Mouse (Mus musculus) cerebellum, adult 18-20 months (tissue): ENCODE data around the gene Kctd11.

Source experiments
- DNase-seq, 2 experiments: peaks; one replicate each; pipeline ENCODE4 v3.0.0; 2021

Gene Kctd11

DNA sequence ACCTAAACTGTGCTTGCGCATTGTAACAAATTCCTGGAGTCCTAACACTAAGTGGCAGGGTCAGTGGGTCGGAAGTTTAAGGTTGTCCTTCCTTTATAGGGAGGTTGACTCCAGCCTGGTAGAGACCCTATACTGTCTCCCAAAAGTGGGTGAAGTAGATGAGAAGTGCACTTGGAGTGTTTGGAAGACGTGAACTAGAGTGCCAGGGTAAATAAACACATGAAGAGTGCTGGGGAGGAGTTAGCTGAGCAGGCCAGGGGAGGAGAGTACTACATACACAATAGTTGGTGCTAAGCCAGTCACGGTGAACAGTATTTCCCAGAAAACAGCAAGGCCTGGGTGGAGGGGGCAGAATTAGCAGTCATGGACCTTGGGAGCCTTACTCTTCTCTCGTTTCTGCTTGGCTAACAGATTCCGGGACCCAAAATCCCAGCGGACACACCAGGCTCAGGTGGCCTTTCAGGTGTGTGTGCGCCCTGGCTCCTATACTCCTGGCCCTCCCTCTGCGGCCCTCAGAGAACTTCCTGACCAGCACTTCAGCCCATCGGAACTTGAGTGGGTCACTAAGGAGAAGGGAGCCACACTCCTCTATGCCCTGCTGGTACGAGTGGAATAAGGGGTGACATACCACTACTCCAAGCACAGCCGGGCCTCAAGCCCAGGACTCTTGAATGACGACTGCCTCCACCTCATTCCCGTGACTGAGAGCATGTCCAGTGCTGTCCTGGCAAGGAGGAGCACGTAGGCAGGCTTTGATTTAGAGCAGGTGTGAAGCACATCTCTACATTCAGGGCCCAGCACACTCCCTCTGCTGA is 31.7 kb upstream of the Kctd11 start:
- DNase-seq = no peak

GRCm38 (mm10) chr11:69911701-69912100 is 30.5 kb upstream of the Kctd11 start:
- no peak for DNase-seq

- no peak for DNase-seq
These were observed 29.8 kb upstream of the Kctd11 start for GRCm38 (mm10) chr11:69910781-69911560.

DNA sequence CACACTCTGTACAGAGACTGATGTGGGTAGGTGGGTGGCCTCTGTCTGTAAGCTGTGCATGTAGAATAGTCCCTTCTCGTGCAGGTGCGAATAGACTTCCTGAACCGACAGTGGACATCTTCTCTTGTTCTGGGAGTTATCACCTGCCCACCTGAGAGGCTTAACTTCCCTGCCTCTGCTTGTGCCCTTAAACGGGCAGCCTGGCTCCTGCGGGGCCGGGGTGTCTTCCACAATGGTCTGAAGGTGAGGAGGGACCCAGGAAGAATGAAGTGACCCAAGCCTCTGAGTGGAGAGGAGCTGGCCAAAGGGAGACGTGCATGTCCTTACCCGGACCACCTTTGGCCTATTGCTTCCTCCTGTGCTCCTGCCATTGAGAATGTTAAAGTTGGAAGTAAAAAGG is 29.0 kb upstream of the Kctd11 start:
- no peak for DNase-seq

- DNase-seq = no peak
These were observed 28.0 kb upstream of the Kctd11 start for GRCm38 (mm10) chr11:69909174-69909573.

DNA sequence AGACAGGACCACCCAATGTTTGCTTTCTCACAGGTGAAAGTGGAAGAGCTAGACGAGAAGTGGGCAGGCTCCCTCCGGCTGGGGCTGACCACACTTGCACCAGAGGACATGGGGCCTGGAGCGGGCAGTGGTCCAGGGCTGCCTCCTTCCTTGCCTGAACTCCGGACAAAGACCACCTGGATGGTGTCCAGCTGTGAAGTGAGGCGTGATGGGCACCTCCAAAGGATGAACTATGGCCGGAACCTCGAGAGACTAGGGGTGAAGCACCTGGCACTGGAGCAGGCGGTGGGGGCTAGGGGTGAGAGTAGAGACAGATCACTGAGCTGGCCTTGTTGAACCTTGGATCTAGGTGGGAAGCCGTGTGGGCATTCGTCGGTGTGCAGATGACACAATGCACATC is 27.4 kb upstream of the Kctd11 start:
- DNase-seq = no peak

DNA sequence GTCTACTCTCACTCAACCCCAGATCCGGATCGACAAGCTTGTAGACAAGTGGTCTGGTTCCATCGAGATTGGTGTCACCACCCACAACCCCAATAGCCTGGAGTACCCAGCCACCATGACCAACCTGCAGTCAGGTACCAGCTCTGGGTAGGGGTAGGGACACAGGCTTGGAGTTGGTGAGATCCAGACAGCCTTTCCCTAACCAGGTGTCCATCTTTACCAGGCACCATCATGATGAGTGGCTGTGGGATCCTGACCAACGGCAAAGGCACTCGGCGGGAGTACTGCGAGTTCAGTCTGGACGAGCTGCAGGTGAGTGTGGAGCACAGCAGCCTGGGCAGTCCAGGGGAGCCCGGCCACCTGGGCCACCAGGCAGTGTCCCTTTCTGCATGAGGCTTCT is 23.1 kb upstream of the Kctd11 start:
- no peak for DNase-seq

GRCm38 (mm10) chr11:69902972-69903371 is 21.8 kb upstream of the Kctd11 start:
- DNase-seq = no peak

DNA sequence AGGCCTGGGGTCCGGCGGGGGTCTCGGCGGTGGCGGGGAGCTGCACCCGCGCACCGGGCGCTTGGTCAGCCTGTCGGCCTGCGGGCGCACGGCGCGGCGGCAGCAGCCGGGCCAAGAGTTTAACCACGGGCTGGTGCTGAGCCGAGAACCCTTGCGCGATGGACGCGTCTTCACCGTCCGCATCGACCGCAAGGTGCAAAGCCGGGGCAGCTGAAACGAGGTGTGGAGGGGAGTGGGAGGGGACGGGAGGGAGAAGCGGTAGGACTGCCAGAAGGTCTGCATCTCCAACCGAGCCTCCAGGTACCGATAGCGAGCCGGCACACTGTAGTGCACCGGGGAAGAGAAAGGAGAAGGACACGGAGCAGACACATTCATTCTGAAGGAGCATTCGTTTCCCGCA is 20.8 kb upstream of the Kctd11 start:
- DNase-seq = peak in 1 of 2 experiments; percentile 30

DNA sequence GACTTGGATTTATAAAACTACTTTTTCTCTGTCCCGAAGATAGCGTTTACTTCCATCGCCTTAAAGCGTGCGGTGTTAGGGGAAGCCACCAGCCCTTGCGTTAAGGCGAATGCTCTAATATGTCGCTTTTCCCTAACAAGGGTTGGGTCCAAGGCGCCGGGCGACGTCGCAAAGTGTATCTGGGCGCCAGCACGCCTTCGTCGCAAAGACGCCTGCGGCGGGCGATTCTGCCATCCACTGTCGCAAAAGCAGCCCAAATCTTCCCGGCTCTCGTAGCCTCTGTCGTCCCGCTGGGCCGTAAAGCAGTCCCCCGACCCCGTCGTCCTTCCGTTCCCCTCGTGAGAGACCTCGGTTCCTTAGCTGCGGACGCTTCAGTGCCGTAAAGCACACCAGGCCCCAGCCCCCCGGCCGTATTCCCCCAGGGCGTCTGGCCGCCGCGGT is 20.2 kb upstream of the Kctd11 start:
- peak; percentile 94 to 95 for DNase-seq

GRCm38 (mm10) chr11:69900471-69901405 is 19.5 kb upstream of the Kctd11 start, which contains the start of the genes 2810408A11Rik and Neurl4:
2810408A11Rik (minus strand) TSS chr11:69900987.
Neurl4 (plus strand) TSS chr11:69901072.
- peak; percentile 85 to 94 for DNase-seq

DNA sequence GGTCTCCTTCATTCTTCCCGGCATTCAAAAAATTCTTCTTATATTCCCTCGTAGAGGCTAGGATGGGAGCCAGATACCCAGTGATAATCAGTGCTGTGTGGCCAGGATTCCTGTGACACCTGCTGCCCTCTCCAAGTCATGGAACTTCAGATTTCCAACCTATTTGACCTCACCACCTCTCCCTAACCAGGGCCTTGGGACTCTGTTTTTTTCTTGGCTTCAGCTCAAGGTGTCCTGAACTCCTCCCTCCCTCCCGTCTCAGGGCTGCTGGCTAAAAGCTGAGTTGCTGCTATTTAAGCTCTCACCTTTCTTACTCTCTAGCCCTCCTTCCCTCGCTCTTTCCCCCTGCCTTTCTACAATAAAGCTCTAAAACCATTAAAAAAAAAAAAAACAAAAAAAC is 18.7 kb upstream of the Kctd11 start:
- no peak for DNase-seq

GRCm38 (mm10) chr11:69895291-69895690 is 14.1 kb upstream of the Kctd11 start, which contains the start of gene Acap1:
Acap1 (minus strand) TSS chr11:69895539.
- no peak for DNase-seq

- no peak for DNase-seq
These were observed 13.5 kb upstream of the Kctd11 start for GRCm38 (mm10) chr11:69894671-69895070.

GRCm38 (mm10) chr11:69891482-69891881 is 10.3 kb upstream of the Kctd11 start:
- no peak for DNase-seq

DNA sequence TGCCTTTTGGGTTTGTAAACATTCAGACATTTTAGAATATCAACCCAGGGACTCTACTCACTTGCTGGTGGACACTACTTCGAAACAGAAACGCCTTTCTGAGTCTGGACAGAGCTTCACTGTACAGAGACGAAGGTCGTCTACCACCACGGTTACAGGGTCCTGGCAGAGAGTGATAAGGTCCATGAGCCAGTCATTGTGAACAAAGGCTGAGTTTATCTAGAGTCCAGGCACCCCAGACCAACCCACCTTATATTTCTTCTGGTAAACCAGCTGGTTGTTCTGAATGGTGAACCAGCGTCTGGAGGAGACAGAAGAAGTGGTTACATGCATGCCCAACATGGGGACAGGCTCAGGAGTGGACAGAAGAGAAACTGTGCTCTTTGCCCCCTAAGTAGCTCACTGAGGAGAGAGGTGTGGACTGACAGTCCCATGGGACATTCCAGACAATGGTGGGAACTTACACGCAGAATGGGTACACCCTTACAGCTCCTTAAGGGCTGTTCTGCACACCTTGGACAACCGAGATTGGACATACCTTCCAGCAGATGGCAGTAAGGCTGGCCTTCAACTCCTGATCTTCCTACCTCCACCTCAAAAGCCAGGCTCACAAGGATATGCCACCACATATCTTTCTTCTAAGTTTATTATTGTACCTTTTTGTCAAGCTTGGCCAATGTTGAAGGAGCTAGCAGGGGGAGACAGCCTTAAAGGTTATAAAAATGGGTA is 5.9 kb upstream of the Kctd11 start:
- no peak for DNase-seq

DNA sequence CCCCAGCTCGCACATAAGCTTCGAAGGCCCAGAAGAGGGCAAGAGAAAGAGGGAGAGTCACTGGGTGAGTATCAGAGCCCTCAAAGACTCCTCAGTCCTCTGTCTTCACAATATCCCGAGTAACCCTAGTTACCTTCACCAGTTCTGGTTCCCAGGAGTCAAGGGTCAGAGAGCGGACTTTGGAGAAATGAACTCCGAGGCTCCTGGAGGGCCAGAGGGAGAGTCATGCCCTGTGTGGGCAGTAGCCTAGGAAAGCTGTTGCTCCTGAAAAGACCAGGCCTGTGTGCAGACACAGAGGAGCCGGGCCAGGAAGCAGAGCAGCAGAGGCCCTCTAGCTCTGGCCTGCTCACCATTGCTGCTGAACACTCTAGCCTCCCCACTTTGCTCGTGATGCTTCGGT is 3.5 kb upstream of the Kctd11 start:
- no peak for DNase-seq

GRCm38 (mm10) chr11:69884240-69884639 is 3.0 kb upstream of the Kctd11 start:
- DNase-seq = no peak

DNA sequence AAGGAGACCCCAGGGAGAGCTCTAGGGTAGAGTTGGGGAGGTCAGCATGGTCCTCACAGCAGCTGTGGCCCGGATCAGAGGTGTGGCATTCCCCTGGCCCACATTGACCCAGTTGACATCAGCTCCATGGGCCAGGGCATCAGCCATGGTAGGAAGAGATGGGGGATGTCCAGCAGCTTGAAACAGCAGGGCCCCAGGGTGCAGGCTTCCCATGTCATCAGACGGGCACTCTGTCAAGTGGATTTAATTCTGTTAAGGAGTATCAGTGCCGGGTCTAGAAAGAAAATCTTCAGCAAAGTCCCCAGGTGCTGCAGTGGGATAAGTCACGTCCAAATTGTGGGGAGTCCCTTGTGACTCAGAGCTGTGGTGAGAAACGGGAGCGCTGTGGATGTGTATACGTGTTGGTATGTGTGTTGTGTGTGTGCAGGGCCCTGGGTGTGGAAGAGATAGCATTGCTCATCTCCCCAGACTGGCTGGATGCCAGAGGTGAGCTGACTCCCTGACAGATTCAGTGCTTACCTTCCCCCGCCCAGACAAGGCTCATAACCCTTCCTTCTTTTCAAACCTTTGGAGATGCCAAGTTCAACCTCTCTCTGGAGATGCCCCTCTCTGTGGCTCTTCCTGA is 2.4 kb upstream of the Kctd11 start:
- no peak for DNase-seq

DNA sequence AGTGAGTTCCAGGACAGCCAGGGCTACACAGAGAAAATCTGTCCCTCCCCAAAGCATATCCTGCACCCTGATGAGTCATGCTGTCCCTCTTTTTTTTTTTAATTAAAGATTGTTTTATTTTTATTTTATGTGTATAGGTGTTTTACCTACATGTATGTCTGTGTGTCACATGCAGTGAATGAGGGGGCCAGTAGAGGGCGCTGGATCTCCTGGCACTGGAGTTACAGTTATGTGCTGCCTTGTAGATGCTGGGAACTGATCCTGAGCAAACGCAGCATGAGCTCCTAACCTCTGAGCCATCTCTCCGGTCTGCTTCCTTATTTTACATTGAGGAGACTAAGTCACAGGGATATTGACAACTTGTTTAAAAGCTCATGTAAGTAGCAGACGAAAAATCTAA is 1.9 kb upstream of the Kctd11 start:
- DNase-seq = peak; percentile 30 to 51
